Mouse (Mus musculus): ENCODE data around the gene Nhej1.

DNA sequence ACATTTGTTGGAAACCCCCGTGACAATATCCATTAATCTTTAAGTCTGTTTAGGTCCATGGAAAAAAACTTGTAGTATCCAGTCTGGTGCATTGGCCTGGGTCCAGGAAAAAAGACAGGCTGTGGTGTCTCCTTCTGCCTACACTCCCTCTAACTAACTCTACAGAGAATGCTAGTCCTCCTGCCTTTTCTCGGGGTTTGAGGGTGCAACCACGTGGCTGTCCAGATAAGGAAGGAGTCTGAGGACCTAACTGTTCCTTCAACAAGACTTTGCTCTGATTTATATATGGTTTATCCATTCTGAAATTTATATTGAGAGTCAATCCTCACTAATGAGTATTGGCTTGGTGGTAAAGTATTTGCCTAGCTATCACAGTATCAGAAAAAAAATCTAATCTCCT is 30.8 kb upstream of the Nhej1 start:
- TF ChIP-seq POLR2A (IDR thresholded peaks at IDR 0.05; ENCODE audit: control insufficient read depth, extremely low read depth, insufficient read depth, low read length, poor library complexity), result no peak
- TF ChIP-seq CTCF (IDR thresholded peaks at IDR 0.05; ENCODE audit: borderline replicate concordance, control insufficient read depth, extremely low read depth, insufficient read depth, low read length, poor library complexity), result no peak
